Mouse (Mus musculus) intestine, embryonic 15.5 days (tissue): ENCODE measurements around the gene Myh6. TPM values are rescaled to one million over a fixed set of nuclear protein-coding genes. Genes with fewer than 3 reads are reported as not detected.
"Not testable (repeated sequence)": the region's sequence is repeated elsewhere in the genome, so short reads cannot be mapped to it uniquely, and the experiment has no call there.

ENCODE experiments used
- ATAC-seq: fragments of 200-750 bp; cut with Nextera tagmentation; 2 replicates; pipeline ENCODE4 v1.8.0; 2017; ENCODE audit warnings: moderate TSS enrichment, moderate library complexity
- H3K27ac ChIP-seq: fragments of 300-500 bp; sonication (generic); 2 replicates; pipeline ENCODE4 v1.5.1; 2015; ENCODE audit warnings: mild to moderate bottlenecking, inconsistent platforms
- H3K27me3 ChIP-seq: fragments of 300-500 bp; sonication (generic); replicated peaks from 2 replicates; pipeline ENCODE4 v1.6.1; 2015; ENCODE audit warnings: inconsistent platforms
- H3K36me3 ChIP-seq: fragments of 300-500 bp; sonication (generic); 2 replicates; pipeline ENCODE4 v1.6.1; 2015; ENCODE audit warnings: inconsistent platforms
- H3K4me1 ChIP-seq: fragments of 300-500 bp; sonication (generic); replicated peaks from 2 replicates; pipeline ENCODE4 v1.6.1; 2015; ENCODE audit warnings: inconsistent platforms
- H3K4me2 ChIP-seq: fragments of 300-500 bp; sonication (generic); replicated peaks from 2 replicates; pipeline ENCODE4 v1.6.1; 2015; ENCODE audit warnings: mild to moderate bottlenecking, inconsistent platforms
- H3K4me3 ChIP-seq: fragments of 300-500 bp; sonication (generic); replicated peaks from 2 replicates; pipeline ENCODE4 v1.5.1; 2015; ENCODE audit warnings: inconsistent platforms
- H3K9ac ChIP-seq: fragments of 300-500 bp; sonication (generic); 2 replicates; pipeline ENCODE4 v1.6.1; 2015; ENCODE audit warnings: inconsistent platforms
- H3K9me3 ChIP-seq: fragments of 300-500 bp; sonication (generic); 2 replicates; pipeline ENCODE4 v1.6.1; 2016; ENCODE audit warnings: inconsistent platforms
- WGBS: fragments of 180-500 bp; shearing (Covaris S2); methylation state at CpG from one replicate; pipeline ENCODE4 v1.1.7; 2015; 5-methylcytosine and 5-hydroxymethylcytosine counted together
- polyA plus RNA-seq: library from polyadenylated mRNA; unstranded; fragments of >200 nt; fragmentation: Nextera tagmentation; extraction: Ambion mirVana; gene quantifications from 2 replicates; pipeline ENCODE4 v1.2.1, GENCODE M21; 2015

Myh6 gene
- polyA plus RNA-seq, 1 experiment from 2014 or later, result 0.44 TPM

GRCm38 (mm10) chr14:54948781-54949180 lies 17.9 kb downstream of the Myh6 start:
- H3K4me2 ChIP-seq, result no peak overlapping the region
- no peak overlapping the region for H3K27ac ChIP-seq
- no peaks in the 10 kb centered on the region for H3K36me3 ChIP-seq
- 84% methylated on average over 9 of the region's 9 CpGs for whole genome bisulfite sequencing
- H3K9me3 ChIP-seq, result no peaks in the 10 kb centered on the region
- H3K4me1 ChIP-seq, result no peaks in the 10 kb centered on the region
- no peak overlapping the region for H3K9ac ChIP-seq
- ATAC-seq, result no peak
- no peaks in the 10 kb centered on the region for H3K27me3 ChIP-seq
- H3K4me3 ChIP-seq, result no peak overlapping the region

- ATAC-seq, H3K4me2 ChIP-seq, H3K4me3 ChIP-seq, H3K9ac ChIP-seq, H3K4me1 ChIP-seq, H3K9me3 ChIP-seq, H3K27ac ChIP-seq, H3K27me3 ChIP-seq, H3K36me3 ChIP-seq: not testable (repeated sequence)
- WGBS, result 93% methylated on average over 11 of the region's 11 CpGs
Measured at GRCm38 (mm10) chr14:54947008-54947407, 19.7 kb downstream of the Myh6 start.

- H3K4me3 ChIP-seq, result no peak overlapping the region
- ATAC-seq, result no peak
- 78% methylated on average over 19 of the region's 19 CpGs for WGBS
Measured at GRCm38 (mm10) chr14:54945975-54946704, 20.6 kb downstream of the Myh6 start.

GRCm38 (mm10) chr14:54944939-54945338 lies 21.8 kb downstream of the Myh6 start:
- Histone ChIP-seq H3K9me3 (no peaks in the 10 kb centered on the region), H3K4me3 (no peak overlapping the region), H3K36me3 (no peaks in the 10 kb centered on the region), H3K4me2 (no peak overlapping the region), H3K9ac (no peak overlapping the region), H3K4me1 (no peaks in the 10 kb centered on the region), H3K27ac (no peak overlapping the region), H3K27me3 (no peaks in the 10 kb centered on the region)
- WGBS, result 54% methylated on average over 2 of the region's 2 CpGs
- no peak for ATAC-seq

More at GRCm38 (mm10) chr14:54945975-54946704, 20.6 kb downstream of the Myh6 start:
- Histone ChIP-seq H3K27me3 (no peaks in the 10 kb centered on the region), H3K4me1 (no peaks in the 10 kb centered on the region), H3K27ac (no peak overlapping the region), H3K9me3 (no peaks in the 10 kb centered on the region), H3K4me2 (no peak overlapping the region), H3K9ac (no peak overlapping the region), H3K36me3 (no peaks in the 10 kb centered on the region)

GRCm38 (mm10) chr14:54943971-54944370 lies 22.8 kb downstream of the Myh6 start:
- Histone ChIP-seq H3K27ac (no peak overlapping the region), H3K9me3 (no peaks in the 10 kb centered on the region), H3K4me2 (no peak overlapping the region), H3K4me3 (no peak overlapping the region), H3K9ac (no peak overlapping the region), H3K27me3 (no peaks in the 10 kb centered on the region), H3K36me3 (no peaks in the 10 kb centered on the region), H3K4me1 (no peaks in the 10 kb centered on the region)
- 90% methylated on average over 7 of the region's 7 CpGs for WGBS
- no peak for ATAC-seq

GRCm38 (mm10) chr14:54942479-54942878 lies 24.2 kb downstream of the Myh6 start:
- 90% methylated on average over 8 of the region's 8 CpGs for WGBS
- no peaks in the 10 kb centered on the region for H3K9me3 ChIP-seq
- no peaks in the 10 kb centered on the region for H3K27me3 ChIP-seq
- no peaks in the 10 kb centered on the region for H3K36me3 ChIP-seq
- no peak overlapping the region for H3K4me2 ChIP-seq
- ATAC-seq, result no peak
- H3K9ac ChIP-seq, result no peak overlapping the region
- H3K4me1 ChIP-seq, result no peaks in the 10 kb centered on the region
- H3K27ac ChIP-seq, result no peak overlapping the region
- H3K4me3 ChIP-seq, result no peak overlapping the region

- 57% methylated on average over 13 of the region's 13 CpGs for WGBS
- no peak overlapping the region for H3K9ac ChIP-seq
- H3K4me3 ChIP-seq, result no peak overlapping the region
- no peaks in the 10 kb centered on the region for H3K27me3 ChIP-seq
- H3K4me2 ChIP-seq, result no peak overlapping the region
- no peak for ATAC-seq
- no peaks in the 10 kb centered on the region for H3K4me1 ChIP-seq
- H3K9me3 ChIP-seq, result no peaks in the 10 kb centered on the region
- H3K36me3 ChIP-seq, result no peaks in the 10 kb centered on the region
- no peak overlapping the region for H3K27ac ChIP-seq
Measured at GRCm38 (mm10) chr14:54941024-54941978, 25.4 kb downstream of the Myh6 start.

- ATAC-seq, result no peak
- Histone ChIP-seq H3K27ac (no peak overlapping the region), H3K9ac (no peak overlapping the region), H3K4me1 (0 out of 2 replicates have a peak, but pooled peaks cover 3% of the 10 kb centered on the region), H3K4me3 (no peak overlapping the region), H3K4me2 (no peak overlapping the region), H3K27me3 (no peaks in the 10 kb centered on the region), H3K36me3 (no peaks in the 10 kb centered on the region), H3K9me3 (no peaks in the 10 kb centered on the region)
- WGBS, result 71% methylated on average over 3 of the region's 3 CpGs
Measured at GRCm38 (mm10) chr14:54940176-54940530, 26.6 kb downstream of the Myh6 start.

GRCm38 (mm10) chr14:54939434-54940175 lies 27.1 kb downstream of the Myh6 start:
- Histone ChIP-seq H3K36me3 (no peaks in the 10 kb centered on the region), H3K4me2 (no peak overlapping the region), H3K9me3 (no peaks in the 10 kb centered on the region), H3K27me3 (no peaks in the 10 kb centered on the region), H3K4me1 (0 out of 2 replicates have a peak, but pooled peaks cover 3% of the 10 kb centered on the region), H3K4me3 (no peak overlapping the region), H3K9ac (no peak overlapping the region), H3K27ac (no peak overlapping the region)
- peak; percentile 77 for ATAC-seq
- WGBS, result 48% methylated on average over 12 of the region's 12 CpGs

GRCm38 (mm10) chr14:54938431-54939219 lies 28.1 kb downstream of the Myh6 start:
- H3K9ac ChIP-seq, result no peak overlapping the region
- H3K4me1 ChIP-seq, result 0 out of 2 replicates have a peak, but pooled peaks cover 3% of the 10 kb centered on the region
- H3K36me3 ChIP-seq, result no peaks in the 10 kb centered on the region
- ATAC-seq, result no peak
- no peak overlapping the region for H3K4me2 ChIP-seq
- H3K9me3 ChIP-seq, result no peaks in the 10 kb centered on the region
- 81% methylated on average over 15 of the region's 15 CpGs for WGBS
- H3K27ac ChIP-seq, result no peak overlapping the region
- no peaks in the 10 kb centered on the region for H3K27me3 ChIP-seq
- H3K4me3 ChIP-seq, result no peak overlapping the region

- Histone ChIP-seq H3K27me3 (no peaks in the 10 kb centered on the region), H3K9me3 (no peaks in the 10 kb centered on the region), H3K36me3 (no peaks in the 10 kb centered on the region), H3K27ac (no peak overlapping the region), H3K4me1 (peaks cover 8% of the 10 kb centered on the region; the same call in 1 of the 2 replicates), H3K4me3 (no peak overlapping the region), H3K4me2 (no peak overlapping the region), H3K9ac (no peak overlapping the region)
- no peak for ATAC-seq
- 87% methylated on average over 16 of the region's 16 CpGs for WGBS
Measured at GRCm38 (mm10) chr14:54937361-54938182, 29.2 kb downstream of the Myh6 start.
